Mouse (Mus musculus): ENCODE results near the gene Itgam.
"Not testable (repeated sequence)": the region's sequence is repeated elsewhere in the genome, so short reads cannot be mapped to it uniquely, and the experiment has no call there.

Gene Itgam

DNA sequence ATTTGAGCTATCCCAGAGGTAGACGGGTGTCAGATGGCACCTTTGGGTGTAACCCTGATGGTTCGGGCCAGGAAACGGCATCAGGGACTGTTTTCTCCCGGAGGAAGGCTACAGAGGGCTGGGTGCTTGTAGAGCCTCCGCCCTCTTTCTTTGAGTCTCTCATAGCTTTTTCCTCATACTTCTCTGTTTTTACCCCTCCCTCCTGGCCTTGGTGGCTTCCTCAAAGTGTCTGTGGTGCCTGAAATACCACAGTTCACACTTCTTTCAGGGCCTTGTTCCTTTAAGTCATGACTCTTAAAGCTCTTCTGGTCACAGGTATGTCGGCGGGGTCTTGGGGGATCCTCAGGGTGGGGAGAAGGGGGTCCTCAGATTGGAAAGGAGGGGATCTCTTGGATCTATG lies at the start of gene Itgam, which contains the start of gene Gm49368:
Itgam (plus strand) TSS at position 185 of the 400 bp plus-strand sequence.
Gm49368 (plus strand) TSS at position 228 of the 400 bp plus-strand sequence.
- no peak for DNase-seq

DNA sequence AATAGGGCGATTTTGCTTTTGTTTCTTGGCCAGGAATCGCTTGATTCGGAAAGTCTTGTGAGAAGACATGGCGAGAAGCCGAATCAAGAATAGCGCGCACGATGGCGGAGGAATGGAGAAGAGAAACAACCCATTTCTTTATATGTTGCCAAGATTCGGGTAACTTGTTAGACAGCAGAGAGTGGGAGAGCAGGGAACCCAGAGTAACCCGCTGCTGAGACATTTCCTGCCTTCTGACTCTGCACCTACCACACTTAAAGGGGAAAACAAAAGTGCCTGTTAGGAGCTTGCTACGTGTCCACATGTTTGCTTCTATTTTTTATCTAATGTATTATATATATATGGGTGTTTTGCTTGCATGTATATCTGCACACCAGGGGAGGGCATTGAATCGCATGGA lies 49.3 kb upstream of the Itgam start:
- peak; percentile 23 for DNase-seq

DNA sequence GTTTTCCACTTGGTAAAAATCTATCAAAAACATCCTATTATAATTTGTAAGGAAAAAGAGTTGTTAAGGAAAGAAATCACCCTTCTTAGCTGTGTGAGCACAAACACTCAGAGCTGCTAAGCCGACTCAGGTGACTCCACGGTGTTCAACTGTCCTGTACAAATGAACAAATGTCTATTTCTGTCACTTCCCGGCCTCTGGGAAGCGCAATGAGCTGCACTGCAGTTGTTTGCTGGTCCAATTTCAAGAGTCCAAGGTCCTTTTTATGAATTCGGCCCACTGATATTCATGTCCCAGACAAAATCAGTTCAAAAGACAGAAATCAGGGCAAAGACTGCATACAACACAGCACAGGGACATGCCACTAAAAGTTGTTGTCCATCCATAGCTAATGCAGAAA lies 46.3 kb upstream of the Itgam start:
- not testable (repeated sequence) for DNase-seq

DNA sequence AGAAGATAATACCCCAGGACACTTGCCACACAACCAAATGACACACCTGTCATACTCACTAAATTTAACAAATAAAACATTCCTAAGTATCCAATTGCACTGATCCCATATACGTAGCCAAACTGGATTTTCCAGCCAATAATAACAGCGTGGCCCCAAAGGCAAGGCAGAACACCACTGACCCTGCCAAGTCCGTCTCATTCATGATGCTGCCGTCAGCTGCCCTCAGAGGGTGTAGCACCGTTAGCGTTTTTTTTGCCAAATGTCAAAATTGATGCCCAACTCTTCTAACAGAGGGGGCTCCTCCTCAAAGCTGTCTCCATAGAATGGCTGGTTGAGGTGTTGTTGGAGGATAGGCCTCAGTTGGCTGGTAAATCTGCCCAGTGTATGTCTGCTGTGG lies 45.8 kb upstream of the Itgam start:
- no peak for DNase-seq

DNA sequence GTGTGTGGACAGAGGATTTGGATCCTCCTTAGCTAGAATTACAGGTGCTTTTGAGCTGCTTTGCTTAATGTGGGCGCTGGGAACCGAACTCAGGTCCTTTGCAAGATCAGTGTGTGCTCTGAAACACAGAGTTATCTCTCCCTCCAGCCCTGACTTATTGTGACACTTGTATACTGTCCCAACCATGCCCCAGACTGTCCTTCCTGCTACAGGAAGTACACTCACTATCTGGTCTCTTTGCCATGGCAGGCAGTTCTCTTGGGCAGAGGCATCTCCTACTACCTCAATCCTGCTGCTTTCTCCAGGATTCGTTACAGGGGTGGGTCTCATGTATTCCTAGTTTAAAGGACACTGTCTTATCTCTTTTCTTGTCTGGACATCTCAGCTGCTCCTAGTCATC lies 44.2 kb upstream of the Itgam start:
- no peak for DNase-seq

DNA sequence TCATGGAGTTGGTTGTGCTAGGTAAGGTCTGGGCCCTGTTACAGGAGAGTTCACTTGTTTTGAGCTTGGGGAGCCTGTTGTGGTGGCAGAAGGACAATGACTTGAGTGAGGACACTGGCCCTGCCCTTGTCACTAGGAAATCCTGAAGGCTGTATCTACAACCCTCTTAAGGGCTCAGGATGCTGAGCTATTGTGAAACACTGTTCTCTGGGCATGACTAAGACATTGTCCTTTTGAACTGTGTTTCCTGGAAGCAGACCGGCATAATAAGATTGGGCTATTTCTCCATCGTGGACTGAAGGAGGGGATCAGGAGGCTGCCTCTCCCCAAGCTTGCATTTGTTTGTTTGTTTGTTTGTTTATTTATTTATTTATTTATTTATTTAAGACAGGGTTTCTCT lies 43.3 kb upstream of the Itgam start:
- DNase-seq, result no peak

DNA sequence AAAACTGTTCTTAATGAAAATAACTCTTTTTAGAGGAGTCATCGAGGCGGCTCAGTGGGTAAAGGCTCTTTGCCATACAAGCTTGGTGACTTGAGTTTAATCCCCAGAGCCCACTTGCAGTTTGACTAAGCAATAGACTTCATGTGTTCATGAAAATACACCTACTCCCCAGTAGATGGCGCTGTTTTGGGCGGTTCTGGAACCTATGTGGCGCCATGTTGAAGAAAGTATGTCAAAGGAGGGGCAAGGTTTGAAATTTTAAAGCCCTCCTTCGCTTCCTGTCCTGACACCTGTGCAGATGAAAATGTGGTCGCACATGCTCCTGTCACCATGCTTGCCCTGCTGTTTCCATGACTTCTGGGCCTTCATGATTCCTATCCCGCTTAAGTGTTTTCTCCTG lies 39.5 kb upstream of the Itgam start:
- no peak for DNase-seq

DNA sequence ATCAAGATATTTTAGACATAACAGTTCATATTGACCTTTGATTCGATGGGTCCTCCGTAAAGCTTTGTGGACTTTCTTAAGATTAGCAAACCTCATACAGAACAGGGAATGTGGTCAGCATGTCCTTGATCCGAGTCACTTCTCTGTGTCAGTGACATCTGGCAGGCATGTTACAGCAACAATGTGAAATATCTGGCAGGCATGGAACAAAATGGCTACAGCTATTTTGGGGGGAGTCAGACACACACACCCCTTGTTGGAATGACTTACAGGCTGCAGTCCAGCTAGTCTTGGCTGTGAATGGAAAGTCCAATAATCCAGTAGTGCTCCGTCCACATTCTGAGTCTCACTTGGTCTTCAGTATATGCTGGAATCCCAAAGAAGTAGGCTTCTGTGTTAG lies 38.9 kb upstream of the Itgam start:
- no peak for DNase-seq

DNA sequence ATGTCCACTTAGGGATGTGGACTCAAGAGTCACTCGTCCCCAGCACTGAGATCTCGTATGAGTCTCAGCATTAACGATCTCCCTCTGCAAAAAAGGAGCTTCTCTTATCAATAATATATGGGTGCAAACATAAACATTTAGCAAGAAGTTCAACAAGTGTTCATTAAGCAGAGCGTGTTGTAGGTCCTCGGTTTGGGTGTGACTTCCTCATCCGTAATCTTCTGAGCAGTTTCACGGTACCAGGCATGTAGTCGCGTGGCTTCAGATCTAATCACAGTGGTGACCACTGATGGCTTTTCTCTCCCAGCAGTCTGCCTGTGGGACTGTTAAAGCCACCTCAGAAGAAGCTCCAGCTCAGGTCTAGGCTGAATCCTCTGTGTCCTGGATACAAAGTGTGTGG lies 38.1 kb upstream of the Itgam start:
- DNase-seq, result no peak

DNA sequence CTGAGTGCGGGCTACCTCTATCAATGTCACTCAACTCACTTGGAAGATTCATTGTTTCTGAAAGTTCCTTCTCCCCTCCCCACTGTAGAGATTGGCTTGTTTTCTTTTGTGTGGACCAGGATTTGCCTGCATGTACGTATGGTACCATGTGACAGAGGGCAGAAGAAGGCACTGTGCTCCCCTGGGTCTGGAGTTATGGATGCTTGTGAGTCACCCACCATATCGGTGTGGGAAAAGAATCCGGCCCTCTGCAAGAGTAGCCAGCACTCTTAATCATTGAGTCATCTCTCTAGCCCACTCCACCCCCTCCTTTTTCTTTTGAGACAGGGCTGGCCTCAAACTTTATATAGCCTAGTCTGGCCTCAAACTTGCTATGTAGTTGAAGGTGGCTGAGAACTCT lies 37.5 kb upstream of the Itgam start:
- DNase-seq, result no peak

DNA sequence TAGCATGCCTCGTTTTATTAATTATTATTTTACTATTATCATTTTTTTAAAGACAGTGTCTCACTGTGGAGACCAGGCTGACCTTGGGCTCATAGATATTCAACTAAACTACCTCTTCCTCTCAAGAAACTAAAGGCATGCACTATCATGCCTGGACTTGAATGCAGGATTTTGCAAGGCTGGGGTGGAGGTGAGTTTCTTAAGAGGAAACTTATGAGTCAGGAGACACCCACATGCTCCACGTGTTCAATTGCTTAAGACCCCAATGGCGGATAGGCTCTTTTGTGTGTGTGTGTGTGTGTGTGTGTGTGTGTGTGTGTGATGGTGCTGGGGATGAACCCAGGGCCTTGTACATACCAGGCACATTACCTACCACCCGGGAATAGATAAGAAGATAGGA lies 37.1 kb upstream of the Itgam start:
- no peak for DNase-seq

DNA sequence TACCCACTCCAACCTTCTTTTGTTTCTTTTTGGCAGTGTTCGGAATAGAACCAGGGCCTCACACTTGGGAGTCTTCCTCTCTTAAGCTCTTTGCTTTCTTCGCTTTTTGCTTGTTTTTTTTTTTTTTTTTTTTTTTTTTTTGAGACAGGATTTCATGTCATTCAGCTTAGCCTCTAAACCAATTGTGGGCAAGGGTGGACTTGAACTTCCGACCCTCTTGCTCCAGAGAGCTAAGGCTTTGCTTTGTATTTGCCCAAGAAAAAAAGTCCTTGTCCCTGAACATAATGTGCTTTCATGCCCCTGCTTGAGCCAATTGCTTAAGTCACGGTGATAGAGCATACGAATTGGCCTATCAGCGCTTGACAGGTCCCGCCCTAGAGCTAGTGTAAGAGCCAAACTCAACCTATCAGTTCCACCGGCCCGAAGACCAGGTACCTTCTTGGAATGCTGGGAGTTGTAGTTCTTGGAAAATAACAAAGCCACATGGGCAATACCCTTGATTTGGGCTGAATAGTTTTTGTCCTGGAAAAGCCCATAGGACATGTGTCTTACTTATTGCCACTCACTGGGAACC lies 30.9 kb upstream of the Itgam start:
- DNase-seq, result no peak

DNA sequence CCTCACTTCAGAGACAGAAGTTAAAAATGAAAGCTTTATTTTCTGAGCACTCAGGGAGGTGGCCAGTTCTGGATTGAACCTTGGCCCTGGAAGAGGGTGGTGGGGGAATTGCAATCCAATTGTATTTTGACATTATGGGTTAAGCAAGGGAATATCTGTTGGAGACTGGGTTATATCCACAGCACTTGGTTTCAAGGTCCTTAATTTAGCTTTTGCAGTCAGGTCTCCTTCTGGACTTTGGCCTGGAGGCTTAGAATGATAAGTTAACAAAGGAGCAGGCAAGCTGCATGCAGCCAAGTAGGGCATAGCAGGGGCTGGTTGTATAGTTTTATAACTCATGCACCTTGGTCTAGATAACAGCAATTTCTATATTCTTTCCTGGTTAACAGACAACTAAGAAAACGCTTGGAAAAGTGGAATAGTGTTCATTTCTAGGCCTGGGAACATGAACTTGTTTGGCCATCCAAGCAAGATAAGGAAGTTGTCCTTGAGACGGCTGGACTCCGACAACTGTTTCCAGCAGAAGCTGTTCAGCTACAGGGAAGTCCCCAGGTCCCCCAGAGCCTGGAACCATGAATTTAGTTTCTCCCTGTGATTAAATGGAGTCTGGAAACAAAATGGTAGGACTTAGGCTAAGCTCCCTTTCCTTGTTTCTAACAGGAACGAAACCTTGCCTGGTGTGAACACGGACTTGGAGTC lies 30.0 kb upstream of the Itgam start:
- no peak for DNase-seq

DNA sequence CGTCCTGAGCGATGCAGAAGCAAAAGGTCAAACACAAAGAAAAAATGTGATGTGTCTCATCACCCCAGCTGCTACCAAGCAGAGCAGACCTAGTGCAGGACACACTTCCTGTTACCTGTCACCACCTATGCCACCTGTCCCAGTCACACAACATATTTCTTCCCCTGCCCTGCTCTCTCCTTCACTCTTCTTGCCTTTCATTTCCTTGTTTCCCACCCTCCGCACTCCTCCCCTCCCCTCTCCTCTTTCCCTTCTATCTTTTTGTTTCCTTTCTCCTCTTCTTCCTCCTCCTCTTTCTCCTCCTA lies 29.5 kb upstream of the Itgam start:
- DNase-seq, result no peak

DNA sequence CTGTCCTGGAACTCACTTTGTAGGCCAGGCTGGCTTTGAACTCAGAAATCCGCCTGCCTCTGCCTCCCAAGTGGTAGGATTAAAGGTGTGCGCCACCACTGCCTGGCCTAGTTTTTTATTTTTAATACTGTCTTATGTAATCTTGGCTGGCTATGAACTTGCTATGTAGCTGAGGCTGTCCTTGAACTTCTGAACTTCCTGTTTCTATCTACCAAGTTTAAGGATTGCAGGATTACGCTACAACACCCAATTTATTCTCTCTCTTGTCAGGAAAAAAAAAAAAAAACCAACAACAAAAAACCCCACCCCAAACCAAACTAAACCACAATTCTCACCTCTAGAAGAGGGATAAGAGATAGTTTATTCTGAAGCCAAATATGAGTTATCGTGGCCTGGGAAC lies 28.8 kb upstream of the Itgam start:
- no peak for DNase-seq

DNA sequence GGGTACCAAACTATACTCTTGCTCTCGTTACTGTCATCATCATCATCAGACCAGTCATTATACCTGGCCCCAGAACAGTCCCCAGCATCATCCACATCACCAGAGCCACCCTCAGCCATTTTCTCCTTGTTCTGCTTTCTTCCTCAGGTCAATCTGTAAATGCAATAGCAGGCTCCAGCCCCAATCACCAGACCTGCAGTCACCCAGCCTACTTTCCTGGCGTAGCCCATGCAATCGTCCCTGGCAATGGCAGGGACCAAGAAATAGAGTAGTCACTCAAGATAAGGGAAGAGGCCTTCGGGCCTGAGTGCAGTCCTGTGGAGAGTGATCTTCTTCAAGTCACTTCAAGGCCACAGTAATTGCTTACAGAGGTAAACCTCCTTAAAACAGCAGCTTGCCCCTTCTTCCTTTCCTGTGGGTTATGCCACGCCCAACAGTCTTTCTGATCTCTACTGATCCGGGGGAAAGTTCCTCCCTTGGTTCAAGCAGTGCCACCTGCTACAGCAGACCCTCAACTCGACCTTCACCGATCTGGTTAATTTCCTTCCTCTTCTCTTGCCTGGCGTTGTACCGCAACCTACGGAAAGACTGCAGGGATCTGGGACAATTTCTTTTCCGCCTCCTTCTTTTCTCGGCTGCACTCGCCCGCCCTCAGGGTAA lies 20.1 kb upstream of the Itgam start:
- DNase-seq, result not testable (repeated sequence)

DNA sequence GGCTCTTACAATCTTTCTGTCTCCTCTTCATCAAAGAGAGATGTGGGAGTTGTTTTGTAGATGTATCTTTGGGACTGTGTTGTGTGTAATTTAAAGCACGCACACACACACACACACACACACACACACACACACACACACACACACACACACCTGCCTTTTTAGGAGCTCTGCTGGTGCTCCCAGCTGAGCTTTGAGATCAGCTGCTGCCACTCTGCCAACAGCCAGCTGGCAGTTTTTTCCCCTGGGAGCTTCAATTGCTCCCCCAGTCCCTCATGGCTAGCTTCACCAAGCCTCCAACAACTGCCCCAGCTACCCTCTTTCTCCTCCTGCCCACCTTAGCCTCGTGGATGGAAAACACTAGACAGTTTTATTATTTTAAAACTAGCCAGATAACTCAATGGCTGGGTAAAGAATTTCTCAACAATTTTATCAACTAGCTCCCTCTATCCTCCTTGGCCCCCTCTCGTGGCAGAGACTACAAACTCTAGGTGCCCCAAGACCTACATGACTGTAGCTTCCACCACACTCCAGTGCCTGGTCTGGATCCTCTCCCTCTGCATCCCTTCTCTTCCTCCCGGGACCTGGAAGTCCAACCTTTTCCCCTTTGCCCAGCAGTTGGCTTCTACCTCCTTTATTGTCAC lies 18.2 kb upstream of the Itgam start:
- no peak for DNase-seq

DNA sequence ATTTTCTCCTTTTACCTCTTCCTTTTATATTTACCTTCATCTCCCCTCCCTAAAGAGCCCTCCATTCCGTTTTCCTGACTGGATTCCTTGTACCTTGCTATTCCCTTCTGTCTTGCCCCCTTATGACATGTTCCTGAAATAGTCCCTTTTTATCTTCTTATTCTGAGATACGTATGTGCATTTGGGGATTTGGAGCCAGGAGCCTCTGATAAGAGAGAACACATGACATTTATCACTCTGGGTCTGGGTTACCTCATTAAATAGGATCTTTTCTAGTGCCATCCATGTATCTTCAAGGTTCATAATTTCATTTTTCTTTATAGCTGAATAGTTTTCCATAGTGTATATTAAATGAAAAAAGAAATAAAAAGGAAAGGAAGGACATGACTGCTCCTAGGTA lies 16.8 kb upstream of the Itgam start:
- DNase-seq, result no peak

DNA sequence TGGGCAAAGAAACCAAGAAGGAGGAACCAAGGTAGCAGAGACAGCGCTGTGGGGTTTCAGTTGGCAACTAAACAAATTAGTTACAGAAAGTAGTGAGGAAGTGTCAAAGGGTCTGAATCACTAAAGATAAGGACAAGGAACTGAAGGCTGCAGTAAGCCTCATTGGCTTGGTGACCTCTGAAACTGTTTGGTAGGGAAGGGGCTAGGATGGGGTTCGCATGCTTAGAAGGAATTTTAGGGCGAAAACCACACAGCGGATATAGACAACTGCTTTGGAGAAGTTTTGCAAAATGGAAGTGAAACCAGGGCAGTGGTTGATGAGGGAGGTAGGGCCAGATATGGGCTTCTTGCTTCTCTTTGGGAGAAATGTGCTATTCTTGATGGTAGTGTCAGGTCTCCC lies 13.6 kb upstream of the Itgam start:
- DNase-seq, result no peak

DNA sequence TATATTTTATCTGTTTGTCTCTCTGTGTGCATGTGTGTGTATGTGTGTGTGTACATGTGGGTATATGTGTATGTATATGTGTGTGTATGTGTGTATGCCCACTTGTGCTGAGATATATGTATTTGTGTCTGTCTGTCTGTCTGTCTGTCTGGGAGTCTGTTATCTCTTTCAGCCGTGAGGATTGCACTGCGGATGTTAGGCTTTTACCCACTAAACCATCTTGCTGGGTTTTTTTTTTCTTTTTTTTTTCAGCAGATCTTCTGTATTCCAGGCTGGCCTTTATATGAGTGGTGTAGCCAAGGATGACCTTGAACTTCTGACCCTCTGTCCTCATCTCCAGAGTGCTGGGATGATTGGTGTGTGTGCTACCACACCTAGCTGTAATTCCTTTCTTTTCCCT lies 13.2 kb upstream of the Itgam start:
- DNase-seq, result no peak

DNA sequence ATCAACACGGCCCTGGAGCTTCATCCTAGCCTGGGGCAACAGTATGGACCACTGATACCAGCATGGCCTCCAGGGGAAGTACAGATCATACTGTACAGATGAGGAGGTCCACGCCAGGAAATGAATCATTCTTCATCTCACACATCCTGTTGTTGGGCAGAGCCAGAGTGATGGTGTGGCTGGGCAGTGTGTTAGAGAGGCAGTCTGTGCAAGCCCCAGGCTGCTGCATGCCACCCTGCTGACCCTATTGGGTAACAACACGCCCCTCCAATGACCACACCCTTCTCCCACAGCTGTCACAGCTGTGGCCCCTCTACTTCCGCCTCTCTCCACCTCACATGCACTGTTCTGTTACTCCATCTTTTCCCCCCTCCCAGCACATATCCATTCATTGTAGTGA lies 11.7 kb upstream of the Itgam start:
- DNase-seq, result no peak

DNA sequence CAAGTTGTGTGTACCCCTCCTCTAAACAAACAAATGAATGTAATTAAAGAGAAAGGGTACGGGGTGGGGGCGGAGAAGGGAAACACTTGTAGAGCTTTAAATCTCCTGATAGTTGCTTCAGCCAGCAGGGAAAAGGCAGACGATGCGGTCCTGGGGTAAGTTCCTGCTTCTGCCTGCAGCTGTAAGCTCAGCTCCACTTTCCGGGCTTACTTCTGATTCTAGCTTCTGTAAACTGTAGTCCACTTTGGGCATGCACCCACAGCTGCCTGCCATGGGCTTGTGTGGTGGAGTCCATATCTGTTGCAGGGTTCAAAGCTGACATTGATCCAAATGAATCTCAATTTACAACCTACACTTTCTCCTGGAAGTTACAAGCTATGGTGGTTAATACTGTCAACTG lies 9.4 kb upstream of the Itgam start:
- DNase-seq, result no peak

DNA sequence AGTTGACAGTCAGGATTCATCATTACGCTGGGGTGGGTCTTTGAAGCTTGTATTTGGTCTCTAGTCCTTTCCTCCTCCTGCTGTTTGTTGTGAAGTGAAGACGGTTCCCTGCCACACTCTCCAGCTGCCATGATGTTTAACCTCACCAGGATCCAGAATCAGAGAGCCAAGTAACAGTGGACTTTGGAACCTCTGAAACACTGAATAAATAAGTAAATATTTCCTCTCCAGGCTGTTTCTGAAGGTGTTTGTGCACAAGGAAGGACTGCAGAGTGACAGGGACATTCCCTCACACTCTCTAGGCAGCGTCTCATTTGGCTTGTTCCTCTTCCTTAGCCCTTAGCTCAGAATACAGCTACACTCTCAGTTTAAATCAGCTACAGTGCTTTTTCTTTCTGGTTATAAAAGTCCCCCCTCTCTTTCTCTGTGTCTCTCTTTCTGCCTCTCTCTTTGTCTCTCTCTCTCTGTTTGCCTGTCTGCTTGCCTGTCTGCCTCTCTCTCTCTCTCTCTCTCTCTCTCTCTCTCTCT lies 5.5 kb upstream of the Itgam start:
- DNase-seq, result no peak

DNA sequence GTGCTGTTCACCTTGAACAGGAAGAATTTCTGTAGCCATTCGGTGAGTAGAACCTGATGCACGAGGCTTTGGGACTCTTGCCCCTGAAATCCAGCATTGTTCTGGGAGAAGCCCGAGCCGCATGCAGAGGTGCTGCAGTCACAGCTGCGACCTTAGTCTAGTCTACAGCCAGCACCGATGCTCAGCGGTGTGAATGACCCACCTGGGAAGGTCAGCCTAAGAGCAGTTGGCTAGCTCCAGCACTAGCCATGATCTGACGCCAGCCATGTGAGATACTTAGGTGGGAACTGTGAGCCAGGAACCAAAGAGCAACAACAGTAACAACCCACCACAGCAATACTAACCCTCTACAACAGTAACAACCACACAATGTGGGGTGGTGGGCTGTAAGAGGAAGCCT lies 4.6 kb upstream of the Itgam start:
- no peak for DNase-seq
